Mouse (Mus musculus): Measurements from ENCODE around the gene Snx33.

GRCm38 (mm10) chr9:56930556-56930955 lies 2.4 kb upstream of the Snx33 start:
- TF ChIP-seq CTCF (IDR thresholded peaks at IDR 0.05) = no peak
- TF ChIP-seq EP300 (IDR thresholded peaks at IDR 0.05) = no peak
